Mouse (Mus musculus): ENCODE results near the gene Nlrc4. TPM values are rescaled to one million over a fixed set of nuclear protein-coding genes. Genes with fewer than 3 reads are reported as not detected.

Nlrc4 gene
- 0.41 and 0.43 TPM in 2 replicates for polyA plus RNA-seq (2014; fragmentation: Nextera tagmentation; extraction: Ambion mirVana)

- Histone ChIP-seq H3K9me3 (ENCODE audit: control insufficient read depth, low read length) (no peaks in the 10 kb centered on the region), H3K27ac (ENCODE audit: low read depth, low read length) (no peak within 1 kb of the TSS), H3K4me2 (replicated peaks; ENCODE audit: low read depth, low read length) (no peak within 1 kb of the TSS), H3K9ac (ENCODE audit: low read depth, low read length) (no peak within 1 kb of the TSS), H3K27me3 (ENCODE audit: control insufficient read depth, insufficient read depth, low read length) (no peaks in the 10 kb centered on the region), H3K36me3 (ENCODE audit: control insufficient read depth, insufficient read depth, low read length) (no peaks in the 10 kb centered on the region), H3K4me3 (ENCODE audit: low read length) (no peak within 1 kb of the TSS), H3K4me1 (ENCODE audit: control insufficient read depth, insufficient read depth, low read length) (no peaks in the 10 kb centered on the region)
- ATAC-seq (ENCODE audit: low FRiP score, low TSS enrichment), result no peak
- 63% methylated on average over 8 of the region's 8 CpGs for WGBS
Observed at GRCm38 (mm10) chr17:74458711-74459408, at the start of gene Nlrc4. Gene Nlrc4, minus strand, starts transcription at chr17:74459142.

GRCm38 (mm10) chr17:74508600-74508999 lies 49.7 kb upstream of the Nlrc4 start:
- Histone ChIP-seq H3K4me2 (replicated peaks; ENCODE audit: low read depth, low read length) (no peak overlapping the region), H3K27me3 (ENCODE audit: control insufficient read depth, insufficient read depth, low read length) (no peaks in the 10 kb centered on the region), H3K4me3 (ENCODE audit: low read length) (no peak overlapping the region), H3K9me3 (ENCODE audit: control insufficient read depth, low read length) (no peaks in the 10 kb centered on the region), H3K4me1 (ENCODE audit: control insufficient read depth, insufficient read depth, low read length) (no peaks in the 10 kb centered on the region), H3K27ac (ENCODE audit: low read depth, low read length) (no peak overlapping the region), H3K9ac (ENCODE audit: low read depth, low read length) (no peak overlapping the region), H3K36me3 (ENCODE audit: control insufficient read depth, insufficient read depth, low read length) (no peaks in the 10 kb centered on the region)
- WGBS, result 89% methylated on average over 3 of the region's 3 CpGs
- no peak for ATAC-seq (ENCODE audit: low FRiP score, low TSS enrichment)

- no peaks in the 10 kb centered on the region for H3K27me3 ChIP-seq (ENCODE audit: control insufficient read depth, insufficient read depth, low read length)
- no peak overlapping the region for H3K4me2 ChIP-seq (replicated peaks; ENCODE audit: low read depth, low read length)
- 70% methylated on average over 2 of the region's 2 CpGs for WGBS
- H3K9me3 ChIP-seq (ENCODE audit: control insufficient read depth, low read length), result no peaks in the 10 kb centered on the region
- ATAC-seq (ENCODE audit: low FRiP score, low TSS enrichment), result no peak
- no peak overlapping the region for H3K4me3 ChIP-seq (ENCODE audit: low read length)
- H3K9ac ChIP-seq (ENCODE audit: low read depth, low read length), result no peak overlapping the region
- no peaks in the 10 kb centered on the region for H3K4me1 ChIP-seq (ENCODE audit: control insufficient read depth, insufficient read depth, low read length)
- H3K36me3 ChIP-seq (ENCODE audit: control insufficient read depth, insufficient read depth, low read length), result no peaks in the 10 kb centered on the region
- H3K27ac ChIP-seq (ENCODE audit: low read depth, low read length), result no peak overlapping the region
Observed at GRCm38 (mm10) chr17:74507934-74508333, 49.0 kb upstream of the Nlrc4 start.

- no peaks in the 10 kb centered on the region for H3K9me3 ChIP-seq (ENCODE audit: control insufficient read depth, low read length)
- no peak overlapping the region for H3K9ac ChIP-seq (ENCODE audit: low read depth, low read length)
- H3K4me1 ChIP-seq (ENCODE audit: control insufficient read depth, insufficient read depth, low read length), result no peaks in the 10 kb centered on the region
Observed at GRCm38 (mm10) chr17:74501085-74501484, 42.1 kb upstream of the Nlrc4 start.

GRCm38 (mm10) chr17:74500204-74500603 lies 41.3 kb upstream of the Nlrc4 start:
- no peak overlapping the region for H3K4me3 ChIP-seq (ENCODE audit: low read length)
- no peaks in the 10 kb centered on the region for H3K9me3 ChIP-seq (ENCODE audit: control insufficient read depth, low read length)
- no peak for ATAC-seq (ENCODE audit: low FRiP score, low TSS enrichment)
- H3K4me1 ChIP-seq (ENCODE audit: control insufficient read depth, insufficient read depth, low read length), result no peaks in the 10 kb centered on the region
- WGBS, result 89% methylated on average over 4 of the region's 4 CpGs
- no peak overlapping the region for H3K27ac ChIP-seq (ENCODE audit: low read depth, low read length)
- no peak overlapping the region for H3K9ac ChIP-seq (ENCODE audit: low read depth, low read length)
- no peaks in the 10 kb centered on the region for H3K27me3 ChIP-seq (ENCODE audit: control insufficient read depth, insufficient read depth, low read length)
- peaks cover 47% of the 10 kb centered on the region for H3K36me3 ChIP-seq (ENCODE audit: control insufficient read depth, insufficient read depth, low read length)
- no peak overlapping the region for H3K4me2 ChIP-seq (replicated peaks; ENCODE audit: low read depth, low read length)

More at GRCm38 (mm10) chr17:74501085-74501484, 42.1 kb upstream of the Nlrc4 start:
- ATAC-seq (ENCODE audit: low FRiP score, low TSS enrichment), result no peak
- no peak overlapping the region for H3K4me2 ChIP-seq (replicated peaks; ENCODE audit: low read depth, low read length)
- H3K4me3 ChIP-seq (ENCODE audit: low read length), result no peak overlapping the region
- H3K27ac ChIP-seq (ENCODE audit: low read depth, low read length), result no peak overlapping the region
- H3K27me3 ChIP-seq (ENCODE audit: control insufficient read depth, insufficient read depth, low read length), result no peaks in the 10 kb centered on the region
- peaks cover 40% of the 10 kb centered on the region for H3K36me3 ChIP-seq (ENCODE audit: control insufficient read depth, insufficient read depth, low read length)

- 95% methylated on average over 3 of the region's 3 CpGs for WGBS
- no peaks in the 10 kb centered on the region for H3K27me3 ChIP-seq (ENCODE audit: control insufficient read depth, insufficient read depth, low read length)
- H3K9me3 ChIP-seq (ENCODE audit: control insufficient read depth, low read length), result no peaks in the 10 kb centered on the region
- H3K4me2 ChIP-seq (replicated peaks; ENCODE audit: low read depth, low read length), result no peak overlapping the region
- no peak overlapping the region for H3K27ac ChIP-seq (ENCODE audit: low read depth, low read length)
- peaks cover 35% of the 10 kb centered on the region for H3K36me3 ChIP-seq (ENCODE audit: control insufficient read depth, insufficient read depth, low read length)
- no peak for ATAC-seq (ENCODE audit: low FRiP score, low TSS enrichment)
- no peak overlapping the region for H3K9ac ChIP-seq (ENCODE audit: low read depth, low read length)
- H3K4me1 ChIP-seq (ENCODE audit: control insufficient read depth, insufficient read depth, low read length), result no peaks in the 10 kb centered on the region
- no peak overlapping the region for H3K4me3 ChIP-seq (ENCODE audit: low read length)
Observed at GRCm38 (mm10) chr17:74491565-74491964, 32.6 kb upstream of the Nlrc4 start.

- peaks cover 21% of the 10 kb centered on the region for H3K36me3 ChIP-seq (ENCODE audit: control insufficient read depth, insufficient read depth, low read length)
- ATAC-seq (ENCODE audit: low FRiP score, low TSS enrichment), result no peak
- H3K4me1 ChIP-seq (ENCODE audit: control insufficient read depth, insufficient read depth, low read length), result no peaks in the 10 kb centered on the region
- H3K4me2 ChIP-seq (replicated peaks; ENCODE audit: low read depth, low read length), result peak overlapping the region; percentile 56
- H3K27me3 ChIP-seq (ENCODE audit: control insufficient read depth, insufficient read depth, low read length), result no peaks in the 10 kb centered on the region
- peak overlapping the region; percentile 83 for H3K27ac ChIP-seq (ENCODE audit: low read depth, low read length)
- no peaks in the 10 kb centered on the region for H3K9me3 ChIP-seq (ENCODE audit: control insufficient read depth, low read length)
- under 1% methylated on average over 12 of the region's 12 CpGs for WGBS
- peak overlapping the region; percentile 89 for H3K9ac ChIP-seq (ENCODE audit: low read depth, low read length)
- H3K4me3 ChIP-seq (ENCODE audit: low read length), result peak overlapping the region; percentile 98
Observed at GRCm38 (mm10) chr17:74489901-74490220, 30.9 kb upstream of the Nlrc4 start.

GRCm38 (mm10) chr17:74489024-74489900 lies 30.3 kb upstream of the Nlrc4 start, which contains the start of gene Yipf4:
Gene Yipf4, plus strand, starts transcription at chr17:74489493.
- ATAC-seq (ENCODE audit: low FRiP score, low TSS enrichment), result peak; percentile 100
- Histone ChIP-seq H3K9ac (ENCODE audit: low read depth, low read length) (peak within 1 kb of the TSS; percentile 89), H3K27ac (ENCODE audit: low read depth, low read length) (peak within 1 kb of the TSS; percentile 83), H3K4me1 (ENCODE audit: control insufficient read depth, insufficient read depth, low read length) (no peaks in the 10 kb centered on the region), H3K36me3 (ENCODE audit: control insufficient read depth, insufficient read depth, low read length) (peaks cover 15% of the 10 kb centered on the region), H3K27me3 (ENCODE audit: control insufficient read depth, insufficient read depth, low read length) (no peaks in the 10 kb centered on the region), H3K9me3 (ENCODE audit: control insufficient read depth, low read length) (no peaks in the 10 kb centered on the region), H3K4me3 (ENCODE audit: low read length) (peak within 1 kb of the TSS; percentile 98), H3K4me2 (replicated peaks; ENCODE audit: low read depth, low read length) (peak within 1 kb of the TSS; percentile 56)
- WGBS, result 5% methylated on average over 58 of the region's 58 CpGs
